Mouse (Mus musculus): Measurements from ENCODE around the gene Gpat2.

The Gpat2 gene

DNA sequence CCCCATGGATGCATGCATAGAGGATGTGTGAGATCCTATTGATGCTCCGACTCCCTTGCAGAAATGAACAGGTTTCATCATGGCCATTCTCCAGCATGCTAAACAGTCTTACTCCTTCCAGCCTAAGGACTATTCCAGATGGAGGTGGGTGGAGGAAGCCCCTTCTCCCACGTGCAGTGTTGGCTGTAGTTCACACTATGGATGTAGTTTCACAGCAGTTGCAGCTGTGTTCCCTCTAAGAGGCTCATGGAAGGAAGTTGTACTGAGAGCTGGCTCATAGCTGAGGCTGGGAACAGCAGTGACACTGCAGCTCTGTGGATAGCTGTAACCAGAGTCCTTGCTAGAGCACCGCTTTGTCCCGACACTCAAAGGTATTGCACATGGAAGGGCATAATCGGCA lies 12.7 kb downstream of the Gpat2 start:
- DNase-seq (ENCODE audit: low spot score in 2 of 2): no peak

DNA sequence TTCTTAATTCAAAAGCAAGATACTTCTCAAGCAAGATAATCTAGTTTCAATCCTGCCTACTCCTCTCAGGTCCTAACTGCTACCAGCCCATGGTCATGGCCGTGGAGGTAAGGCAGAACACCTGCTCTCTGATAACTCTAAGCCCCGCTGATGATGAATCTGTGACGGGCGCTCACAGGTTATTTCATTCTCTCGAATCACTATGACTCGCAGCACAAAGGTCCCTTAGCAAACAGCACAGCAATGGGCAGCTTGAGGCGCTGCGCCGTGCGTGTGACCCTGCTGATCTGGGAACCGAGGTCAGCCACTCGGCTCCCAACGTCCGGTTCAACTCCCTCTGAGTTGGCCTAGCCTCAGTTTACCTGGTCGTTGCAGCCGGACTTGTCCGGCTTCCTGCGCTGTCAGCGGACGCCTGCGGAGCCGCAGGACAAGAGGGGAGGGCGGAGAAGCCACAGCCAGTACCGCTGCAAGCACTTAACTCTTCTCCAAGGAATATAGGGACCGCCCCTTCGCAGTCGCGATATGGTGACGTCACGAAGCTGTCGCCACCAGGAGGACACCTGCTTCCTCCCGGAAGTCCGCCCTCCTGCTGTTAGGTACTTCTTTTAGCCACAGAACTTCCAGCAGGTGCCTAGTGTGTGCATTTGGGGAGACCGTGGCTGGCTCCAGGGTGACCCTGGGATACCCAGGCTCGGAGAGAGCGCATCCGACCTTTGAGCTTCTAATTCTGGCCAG lies 19.2 kb downstream of the Gpat2 start, which contains the start of gene Fahd2a:
TSS of gene Fahd2a (minus strand) at position 511 of the 735 bp plus-strand sequence.
- peak; percentile 73 to 85 for DNase-seq (ENCODE audit: low spot score in 2 of 2)

DNA sequence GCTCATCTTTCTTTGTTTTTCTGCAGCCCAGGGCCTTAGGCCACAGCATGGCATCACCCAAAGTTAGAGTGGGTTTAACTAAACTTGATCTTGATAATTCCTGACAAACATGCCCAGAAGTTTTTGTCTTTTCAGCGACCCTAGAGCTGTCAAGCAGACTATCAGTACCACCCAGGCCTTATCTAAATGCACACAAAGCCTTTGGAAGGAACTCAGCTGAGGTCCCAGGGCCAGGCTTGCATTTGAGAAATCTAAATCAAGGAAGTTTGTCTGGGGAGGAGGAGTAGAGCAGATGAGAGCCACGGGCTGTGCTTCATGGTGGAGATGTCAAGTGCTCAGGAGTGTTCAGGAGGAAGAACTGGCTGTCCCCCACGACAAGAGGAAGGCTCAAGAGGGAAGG lies 21.8 kb downstream of the Gpat2 start:
- no peak for DNase-seq (ENCODE audit: low spot score in 2 of 2)

DNA sequence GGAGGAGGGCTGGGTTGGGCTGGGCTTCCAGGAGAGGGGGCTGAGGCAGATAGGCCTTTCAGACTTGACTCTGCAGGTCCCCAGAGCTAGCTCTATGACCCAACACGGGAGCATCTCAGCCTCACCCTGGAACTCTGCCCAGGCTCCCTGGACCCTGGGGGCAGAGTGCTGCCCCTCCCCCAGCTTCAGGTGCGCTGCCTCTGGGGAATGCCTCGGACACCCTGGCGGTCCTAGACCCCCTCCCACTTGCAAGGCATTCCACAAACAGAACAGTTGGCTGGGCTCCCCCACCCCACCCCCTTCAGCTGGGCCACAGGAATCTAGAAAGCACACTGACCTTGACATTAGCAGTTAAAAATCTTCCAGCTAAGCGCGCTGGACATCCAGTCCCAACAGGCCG lies 24.7 kb downstream of the Gpat2 start:
- DNase-seq (ENCODE audit: low spot score in 2 of 2): no peak

DNA sequence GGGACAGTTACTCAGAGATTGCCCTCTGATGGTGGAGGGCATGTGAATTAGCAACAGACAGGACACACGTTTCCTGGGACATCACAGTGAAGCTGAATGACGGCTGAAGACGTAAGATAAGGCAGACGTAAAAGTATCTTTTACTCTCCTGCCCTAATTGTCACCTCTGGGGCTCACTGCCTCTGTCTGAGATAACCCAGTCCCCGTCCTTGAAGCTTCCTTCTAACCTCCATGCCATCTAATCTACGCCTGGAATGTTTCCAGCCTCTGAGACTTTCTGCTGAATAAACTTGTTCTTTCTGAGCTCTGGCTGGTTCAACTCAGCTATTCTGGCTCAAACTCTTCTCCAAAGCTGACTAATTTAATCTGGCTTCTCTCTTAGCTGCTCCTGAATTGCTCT lies 26.7 kb downstream of the Gpat2 start:
- DNase-seq (ENCODE audit: low spot score in 2 of 2): no peak

DNA sequence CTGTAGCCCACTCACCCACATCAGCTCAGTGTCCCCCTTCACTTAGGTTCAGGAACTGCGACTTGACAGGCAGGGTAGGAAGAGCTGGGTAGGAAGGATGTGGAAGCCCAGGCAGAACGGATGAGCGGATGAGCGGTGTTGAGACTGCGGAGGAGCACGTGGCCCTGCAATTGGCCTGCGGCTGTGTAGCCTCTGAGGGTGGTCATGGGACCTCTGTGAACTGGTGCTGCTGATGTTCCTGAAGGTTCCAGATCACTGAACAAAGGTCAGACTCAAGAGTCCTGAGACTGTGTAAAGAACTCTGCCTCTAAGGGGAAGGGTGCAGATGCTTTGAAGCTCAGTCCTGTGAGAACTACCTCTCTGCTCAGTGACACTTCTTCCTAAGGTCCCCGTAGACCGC lies 28.1 kb downstream of the Gpat2 start:
- no peak for DNase-seq (ENCODE audit: low spot score in 2 of 2)

DNA sequence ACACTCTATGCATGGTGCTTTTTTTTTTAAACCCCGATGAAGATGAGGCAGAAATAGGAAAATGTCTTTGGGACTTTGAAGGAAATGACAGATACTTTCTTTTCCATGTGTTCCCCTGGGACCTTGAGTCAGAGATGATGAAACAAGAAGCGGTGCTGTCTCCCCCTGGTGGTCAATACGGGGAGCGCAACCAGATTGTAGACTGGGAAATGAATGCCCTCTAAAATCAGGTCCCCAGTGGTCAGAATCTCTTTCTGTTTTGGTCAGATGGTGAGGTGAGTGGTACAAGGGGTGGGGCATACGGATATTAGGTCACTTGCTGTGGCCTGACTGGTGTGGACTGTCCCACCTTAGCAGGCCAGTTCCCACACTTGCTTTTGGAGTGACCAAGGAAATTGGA lies 28.8 kb downstream of the Gpat2 start:
- DNase-seq (ENCODE audit: low spot score in 2 of 2): peak; percentile 44 to 55

DNA sequence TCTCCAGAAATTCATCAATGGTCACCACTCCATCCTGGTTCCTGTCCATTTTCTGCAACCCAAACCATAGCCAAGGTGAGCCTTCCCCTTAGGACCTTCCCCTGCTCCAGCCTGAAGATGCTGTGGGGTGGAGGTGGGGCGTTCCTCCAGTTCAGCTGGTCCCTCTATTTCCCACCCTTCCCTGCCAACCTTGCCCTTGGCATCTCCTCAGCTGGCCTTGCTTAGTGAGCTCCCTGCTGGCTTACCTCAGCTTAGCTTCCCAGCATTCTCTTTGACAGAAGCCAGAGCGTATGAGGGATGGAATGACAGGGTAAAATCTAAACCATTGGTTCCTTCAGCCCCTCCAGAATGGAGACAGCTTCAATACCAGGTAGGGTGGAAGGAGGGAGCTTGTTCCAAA lies 34.3 kb downstream of the Gpat2 start:
- no peak for DNase-seq (ENCODE audit: low spot score in 2 of 2)

DNA sequence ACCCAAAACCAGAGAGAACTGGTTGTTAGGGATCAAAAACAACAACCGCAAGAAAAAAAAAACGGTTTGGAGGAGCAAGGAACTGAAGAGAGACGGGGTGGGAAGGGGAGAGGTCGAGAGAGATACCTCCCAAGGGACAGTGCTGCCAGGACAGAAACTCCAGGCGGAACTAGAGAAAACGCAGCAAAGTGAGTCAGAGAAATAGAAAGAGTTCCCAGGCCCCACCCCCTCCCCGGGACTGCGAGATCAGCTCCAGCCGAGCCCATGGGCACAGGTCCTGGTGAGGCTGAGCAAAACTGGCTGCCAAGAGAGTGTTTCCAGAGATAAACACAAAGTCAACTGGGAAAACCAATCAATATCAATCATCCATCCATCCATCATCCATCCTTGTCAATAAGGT lies 36.4 kb downstream of the Gpat2 start:
- DNase-seq (ENCODE audit: low spot score in 2 of 2): no peak

DNA sequence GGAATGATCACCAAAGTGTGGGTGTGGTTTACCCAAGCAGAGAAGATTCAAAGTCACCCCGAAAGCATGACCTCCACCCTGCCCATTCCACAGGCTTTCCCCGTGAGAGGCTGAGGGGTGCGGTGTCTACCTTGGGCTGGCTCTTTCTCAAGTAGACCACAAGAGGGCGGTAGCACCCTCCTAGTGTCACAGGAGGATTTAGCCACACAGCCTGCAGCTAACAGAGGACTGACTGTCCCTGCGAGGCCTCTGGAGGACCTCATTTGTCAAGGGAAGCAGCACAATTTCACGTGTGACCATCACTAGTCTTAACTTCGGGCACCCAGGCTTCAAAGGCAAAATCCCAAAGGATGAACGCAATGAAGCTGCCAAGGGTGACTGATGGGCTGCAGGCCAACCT lies 37.3 kb downstream of the Gpat2 start:
- peak in 1 of 2 experiments; percentile 25 for DNase-seq (ENCODE audit: low spot score in 2 of 2)

DNA sequence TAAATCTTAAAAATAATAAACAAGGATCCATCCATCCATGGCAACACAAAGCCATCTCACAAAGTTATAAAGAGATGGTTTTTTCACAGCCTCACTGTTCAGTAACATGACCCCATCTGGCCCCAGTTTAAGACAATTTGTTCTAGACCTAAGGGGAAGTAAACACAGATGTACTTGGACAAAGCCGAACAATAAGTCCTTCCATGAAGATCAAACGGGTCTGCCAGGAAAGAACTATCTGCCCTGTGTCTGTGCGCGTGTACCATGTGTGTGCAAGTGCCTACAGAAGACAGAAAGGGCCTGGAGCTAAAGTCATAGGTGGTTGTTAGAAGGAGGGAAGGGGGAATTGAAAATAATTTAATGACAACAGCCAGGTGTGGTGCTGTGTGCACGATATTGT lies 45.2 kb downstream of the Gpat2 start:
- DNase-seq (ENCODE audit: low spot score in 2 of 2): no peak

DNA sequence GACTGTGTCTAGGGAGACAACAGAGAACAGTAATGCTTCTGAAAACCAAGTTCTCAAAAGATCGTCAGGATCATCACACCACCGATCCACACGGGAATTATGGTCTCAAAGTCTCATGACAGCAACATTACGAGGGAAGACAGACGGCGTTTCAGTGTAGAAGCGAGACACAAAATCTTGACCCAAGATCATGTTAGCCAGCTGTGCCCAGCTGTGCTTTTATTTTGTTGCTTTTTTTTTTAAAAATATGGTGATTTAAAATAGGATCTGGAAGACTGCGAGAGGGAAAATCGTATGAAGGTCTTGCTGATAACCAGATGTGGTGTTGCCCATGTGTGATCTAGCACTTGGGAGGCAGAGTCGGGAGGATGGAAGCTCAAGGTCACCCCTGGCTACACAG lies 45.7 kb downstream of the Gpat2 start:
- no peak for DNase-seq (ENCODE audit: low spot score in 2 of 2)

DNA sequence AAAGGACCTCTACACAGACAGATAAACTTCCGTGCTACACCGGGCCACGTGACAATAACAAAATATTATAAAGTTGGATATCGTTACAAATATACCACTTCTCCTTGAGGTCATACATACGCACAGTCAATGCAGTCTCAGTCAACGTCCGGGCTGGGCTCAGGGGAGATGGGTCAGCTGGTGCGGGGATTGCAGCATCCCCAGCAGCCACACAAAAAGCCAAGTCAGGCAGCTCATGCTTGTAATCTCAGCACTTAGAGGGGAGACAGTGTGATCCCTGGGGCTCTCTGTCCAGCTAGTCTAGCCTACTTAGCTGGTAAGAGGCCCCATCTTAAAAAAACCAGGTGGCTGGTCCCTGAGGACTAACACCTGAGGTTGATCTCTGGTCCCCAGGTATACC lies 46.3 kb downstream of the Gpat2 start:
- no peak for DNase-seq (ENCODE audit: low spot score in 2 of 2)

DNA sequence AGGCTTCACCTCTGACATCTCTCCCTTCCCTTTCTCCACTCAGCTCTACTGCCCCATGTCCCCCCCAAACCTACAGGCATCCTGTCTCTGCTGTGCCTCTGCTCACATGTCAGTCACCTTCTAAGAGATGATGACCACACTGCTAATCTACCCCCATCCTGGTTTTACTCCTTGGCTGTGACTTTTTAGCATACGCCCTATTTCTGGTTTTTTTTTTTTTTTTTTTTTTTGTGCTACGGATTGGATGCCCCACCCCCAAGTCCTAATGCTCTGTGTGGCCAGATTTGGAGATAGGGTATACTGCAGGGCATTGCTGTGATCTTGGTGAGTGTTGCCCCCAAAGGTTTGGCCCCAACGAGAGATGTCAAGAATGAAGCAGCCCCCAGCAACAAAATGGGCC lies 47.3 kb downstream of the Gpat2 start:
- no peak for DNase-seq (ENCODE audit: low spot score in 2 of 2)

DNA sequence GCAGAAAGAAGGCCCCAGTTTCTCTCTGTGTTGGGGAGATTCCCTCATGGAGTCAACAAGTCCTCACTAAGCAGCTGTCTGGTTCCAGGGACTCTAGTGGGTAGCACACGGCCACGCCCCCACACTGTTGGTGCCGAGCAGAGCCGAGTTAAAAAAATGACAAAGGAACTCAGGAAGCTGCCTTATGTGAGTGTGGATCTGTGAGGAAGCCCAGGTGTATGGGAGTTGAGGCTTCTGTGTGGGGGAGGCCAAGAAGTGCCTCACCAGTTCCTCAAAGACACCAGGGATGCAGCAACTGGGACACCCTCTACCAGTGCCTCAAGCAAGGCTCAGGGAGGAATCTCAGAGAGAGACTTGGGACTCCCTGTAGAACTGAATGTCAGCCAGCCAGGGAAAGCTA lies 54.2 kb downstream of the Gpat2 start:
- no peak for DNase-seq (ENCODE audit: low spot score in 2 of 2)

DNA sequence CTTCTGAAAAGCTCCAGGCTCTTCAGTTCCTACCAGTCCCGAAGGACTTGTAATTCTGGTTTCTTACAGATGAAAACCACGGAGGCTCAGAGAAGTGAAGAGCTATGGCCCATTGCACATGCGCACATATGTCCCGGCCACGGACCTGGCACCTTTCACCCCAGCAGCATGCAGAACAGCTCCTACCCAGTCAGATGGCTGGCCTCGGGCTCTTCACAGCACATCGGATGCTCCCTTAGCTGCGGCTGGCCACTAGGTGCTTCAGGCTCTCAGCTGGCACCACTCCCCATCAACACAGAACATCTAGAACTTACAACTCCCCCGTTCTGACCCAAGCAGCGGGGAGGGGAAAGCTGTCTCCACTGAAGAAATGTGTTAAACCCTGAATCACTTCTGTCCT lies 54.8 kb downstream of the Gpat2 start:
- no peak for DNase-seq (ENCODE audit: low spot score in 2 of 2)

DNA sequence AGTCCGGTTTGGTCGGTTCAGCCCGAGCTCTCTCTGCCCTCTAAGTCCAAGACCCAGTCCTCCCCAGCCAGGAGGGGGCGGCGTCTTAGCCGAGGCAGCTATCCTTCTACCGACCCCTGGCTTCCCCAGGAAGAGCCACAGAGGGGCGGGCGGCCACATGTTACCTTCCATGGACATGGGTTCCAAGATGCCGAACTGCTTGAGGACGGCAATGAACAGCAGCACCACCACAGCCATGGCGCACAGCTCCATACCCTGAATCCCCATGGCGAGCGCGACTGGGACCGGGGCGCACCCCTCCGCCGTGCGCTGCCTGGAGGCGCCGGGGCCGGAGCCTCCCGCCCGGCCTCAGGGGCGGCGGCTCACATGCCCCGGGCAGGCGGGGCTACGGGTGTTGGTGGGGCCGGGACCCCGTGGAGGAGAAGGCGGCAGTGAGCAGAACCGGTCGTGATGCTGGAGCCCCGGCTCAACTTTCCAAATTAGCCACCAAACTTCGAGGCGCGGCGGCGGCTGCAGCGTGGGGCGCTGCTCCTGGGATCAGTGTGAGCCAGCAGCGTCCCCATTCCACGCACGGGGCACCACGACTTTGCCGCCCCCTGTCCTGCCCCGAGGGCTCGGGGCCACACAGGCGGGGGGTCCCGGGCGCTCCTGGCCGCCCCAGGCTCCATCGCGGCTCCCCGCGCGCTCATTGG lies 57.0 kb downstream of the Gpat2 start:
- DNase-seq (ENCODE audit: low spot score in 2 of 2): no peak

DNA sequence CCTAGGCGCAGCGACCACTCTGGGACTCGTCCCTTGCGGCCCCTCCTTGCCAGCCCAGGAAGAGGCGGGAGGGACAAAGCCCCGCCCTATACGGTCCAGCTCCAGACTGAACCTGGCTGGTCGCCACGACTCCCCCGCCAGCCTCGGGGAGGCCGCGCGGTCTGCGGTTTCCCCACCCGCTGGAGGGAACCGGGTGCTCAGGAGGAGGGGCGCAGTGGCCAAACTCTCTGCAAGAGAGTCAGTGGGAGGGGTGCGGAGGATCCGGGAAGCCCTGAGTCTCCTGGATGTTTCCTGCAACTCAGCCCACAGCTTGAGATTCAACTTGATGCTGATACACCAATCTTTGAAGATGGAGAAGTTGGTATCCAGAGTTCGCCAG lies 57.5 kb downstream of the Gpat2 start:
- no peak for DNase-seq (ENCODE audit: low spot score in 2 of 2)

DNA sequence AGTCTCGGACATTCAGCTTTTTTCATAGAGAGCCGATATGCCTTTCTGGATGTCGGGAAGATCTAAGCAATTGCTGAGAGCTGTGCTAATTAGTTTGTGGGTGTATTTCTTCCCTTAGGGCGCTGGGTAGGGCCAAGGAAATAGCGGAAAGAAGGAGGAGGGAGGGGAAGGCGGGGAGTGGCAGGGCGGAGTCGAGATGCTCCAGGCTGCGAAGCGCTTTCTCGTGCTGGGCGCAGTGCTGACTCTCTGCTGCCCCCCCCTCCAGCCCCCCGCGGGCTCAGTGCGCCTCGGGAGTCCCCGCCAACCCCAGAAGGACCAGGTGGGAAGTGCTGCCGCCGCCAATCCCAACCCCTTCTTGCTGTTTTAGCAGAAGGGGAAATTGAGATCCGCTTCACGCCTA lies 58.0 kb downstream of the Gpat2 start:
- DNase-seq (ENCODE audit: low spot score in 2 of 2): no peak

DNA sequence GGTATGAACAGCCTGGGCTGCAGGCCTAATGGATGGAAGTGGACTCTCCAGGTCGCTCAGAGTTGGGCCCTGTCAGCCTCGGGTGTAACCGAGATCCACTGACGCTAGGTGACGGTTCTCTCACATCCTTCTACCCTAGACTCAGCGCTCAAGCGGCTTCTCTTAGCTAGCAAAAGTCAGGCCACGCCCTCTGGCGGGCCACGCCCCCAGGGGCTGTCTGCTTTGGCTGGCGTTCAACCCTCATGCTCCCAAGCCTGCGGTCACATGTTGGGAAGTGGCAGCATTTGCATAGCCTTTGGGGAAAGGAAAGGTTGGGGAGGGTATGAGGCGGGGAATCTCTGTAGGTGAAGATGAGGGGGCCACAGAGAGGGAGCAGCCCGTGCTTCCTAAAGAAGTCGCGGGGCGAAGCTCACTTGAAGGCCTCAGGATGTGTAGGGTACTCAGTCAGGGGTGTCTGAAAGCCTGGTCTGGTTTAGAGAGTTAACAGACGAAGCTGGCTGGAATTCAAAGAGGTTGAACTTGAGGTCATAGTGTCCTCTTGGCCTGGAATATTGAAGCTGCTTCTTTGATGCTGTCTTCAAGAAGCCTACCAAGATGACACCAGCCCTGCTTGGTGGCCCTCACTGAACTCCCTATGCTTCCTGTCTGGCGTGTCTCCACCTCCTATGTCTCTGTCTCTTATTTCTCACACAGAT lies 59.6 kb downstream of the Gpat2 start:
- no peak for DNase-seq (ENCODE audit: low spot score in 2 of 2)
